Mouse (Mus musculus) frontal cortex, postnatal 14 days (tissue): ENCODE measurements at regions not wholly inside any gene's neighbourhood (a gene's known extent, or its start where the extent isn't known, plus 50 kb on each side); places are given as distances from the start of the nearest gene placed in this dataset.

Experiments used
- DNase-seq, 2 experiments: peaks; one replicate each; pipeline ENCODE4 v3.0.0; 2022; ENCODE audit warnings: low spot score in 2 of 2

DNA sequence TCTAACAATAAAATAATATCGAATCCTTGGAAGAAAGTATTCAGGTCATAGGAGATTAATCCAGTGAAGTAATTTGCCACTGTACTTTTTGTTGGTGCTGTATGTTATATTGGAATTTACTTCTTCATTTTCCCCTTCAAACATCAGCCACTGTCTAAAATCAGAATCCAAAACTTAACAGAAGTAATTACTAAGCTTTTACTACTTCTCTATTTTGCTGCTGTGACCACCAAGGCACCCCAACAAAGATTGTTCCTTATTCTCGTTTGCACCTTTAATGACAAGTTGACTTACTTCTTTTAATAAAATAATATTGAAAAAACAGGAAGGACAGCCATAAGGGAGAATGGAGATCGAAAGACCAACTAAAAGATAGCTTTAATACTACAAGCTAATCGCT lies 1130.1 kb upstream of the Cited2 start:
- no peak for DNase-seq

DNA sequence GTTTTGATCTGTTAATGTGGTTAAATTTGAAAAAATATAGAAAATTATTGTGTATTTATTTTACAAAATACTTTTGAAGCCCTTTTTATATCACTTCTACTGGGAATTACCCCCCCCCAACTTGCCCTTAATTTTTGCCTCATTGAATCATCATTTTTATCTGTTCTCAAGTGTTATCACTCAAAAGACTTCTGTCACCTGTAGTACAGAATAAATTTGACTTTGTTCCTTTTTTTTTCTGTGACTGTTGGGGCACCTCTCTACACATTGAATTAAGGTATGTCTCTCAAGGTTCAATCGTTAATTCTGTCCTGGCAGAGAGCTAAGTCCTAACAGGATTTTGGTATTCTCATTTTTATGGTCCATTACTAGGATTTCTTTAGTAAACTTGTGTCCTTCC lies 1123.0 kb upstream of the Cited2 start:
- no peak for DNase-seq

DNA sequence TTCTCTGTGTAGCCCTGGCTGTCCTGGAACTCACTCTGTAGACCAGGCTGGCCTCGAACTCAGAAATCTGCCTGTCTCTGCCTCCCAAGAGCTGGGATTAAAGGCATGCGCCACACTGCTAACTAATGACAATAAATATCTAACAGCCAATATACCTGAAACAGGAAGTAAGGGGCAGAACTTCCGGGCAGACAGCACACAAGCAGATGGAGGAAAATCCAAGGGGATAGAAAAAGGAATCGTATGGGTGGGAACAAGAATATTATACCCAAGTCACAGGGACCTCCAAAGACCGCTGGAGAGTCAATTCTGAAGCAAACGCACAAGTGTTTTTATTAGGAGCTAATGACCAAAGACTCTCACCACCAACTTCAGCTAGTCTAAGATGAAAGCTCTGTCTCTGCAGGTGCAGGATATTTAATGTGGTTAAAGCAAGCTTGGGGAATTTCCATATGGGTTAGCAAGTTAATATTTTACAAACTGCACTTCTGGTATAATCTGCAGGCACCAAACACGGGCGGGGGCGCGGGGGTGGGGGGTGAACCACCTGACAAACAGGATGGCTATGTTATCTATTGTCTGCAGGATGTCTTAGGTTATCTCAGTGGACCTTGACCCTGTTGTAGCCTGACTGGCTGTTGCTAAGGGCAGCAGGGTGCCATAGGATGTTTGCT lies 1122.3 kb upstream of the Cited2 start:
- no peak for DNase-seq

DNA sequence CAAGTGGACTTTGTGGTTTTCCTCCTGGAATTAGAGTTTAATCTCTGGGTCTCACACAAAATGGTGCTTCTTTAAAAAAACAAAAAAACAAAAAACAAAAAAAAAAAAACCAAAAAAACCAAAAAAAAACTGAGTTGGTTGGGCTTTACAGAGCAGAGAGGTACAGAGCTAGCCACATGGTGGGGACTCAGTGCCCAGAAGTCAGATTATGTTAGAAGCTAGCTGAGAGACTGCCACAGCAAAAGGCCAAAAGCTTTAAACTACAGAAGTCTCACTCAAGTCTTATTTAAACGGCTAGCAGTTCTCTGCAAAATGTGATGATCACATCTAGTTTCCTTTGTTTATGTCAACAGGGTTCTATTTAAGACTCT lies 1121.8 kb upstream of the Cited2 start:
- no peak for DNase-seq

DNA sequence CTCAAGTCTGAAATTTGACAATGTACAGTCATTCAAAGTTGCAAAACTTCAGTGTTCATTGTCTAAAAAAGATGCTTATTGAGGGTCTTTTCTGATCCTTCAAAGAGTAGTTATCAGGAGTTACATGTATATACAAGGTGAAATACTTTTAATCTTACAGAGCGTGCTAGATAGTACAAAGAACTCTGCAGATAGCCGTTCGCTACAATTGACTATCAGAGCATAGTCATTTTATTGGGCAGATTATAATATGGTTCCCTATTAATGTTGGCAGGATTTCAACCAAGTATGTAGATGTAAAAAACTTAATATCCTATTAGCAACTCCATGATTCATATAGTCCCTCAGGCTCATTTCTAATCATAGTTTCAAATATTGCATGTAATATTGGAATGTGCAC lies 1114.7 kb upstream of the Cited2 start:
- no peak for DNase-seq

DNA sequence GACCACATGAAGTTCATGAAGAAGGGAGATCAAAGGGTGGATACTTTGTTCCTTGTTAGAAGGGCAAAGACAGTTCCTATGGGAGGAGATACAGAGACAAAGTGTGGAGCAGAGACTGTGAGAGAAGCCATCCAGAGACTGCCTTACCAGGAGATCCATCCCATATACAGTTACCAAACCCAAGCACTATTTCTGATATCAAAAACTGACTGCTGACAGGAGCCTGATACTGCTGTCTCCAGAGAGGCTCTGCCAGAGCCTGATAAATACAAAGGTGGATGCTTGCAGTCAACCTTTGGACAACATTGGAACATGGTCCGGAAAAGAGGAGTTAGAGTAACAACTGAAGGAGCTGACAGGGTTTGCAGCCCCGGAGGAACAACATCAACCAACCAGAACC lies 1104.3 kb upstream of the Cited2 start:
- no peak for DNase-seq

DNA sequence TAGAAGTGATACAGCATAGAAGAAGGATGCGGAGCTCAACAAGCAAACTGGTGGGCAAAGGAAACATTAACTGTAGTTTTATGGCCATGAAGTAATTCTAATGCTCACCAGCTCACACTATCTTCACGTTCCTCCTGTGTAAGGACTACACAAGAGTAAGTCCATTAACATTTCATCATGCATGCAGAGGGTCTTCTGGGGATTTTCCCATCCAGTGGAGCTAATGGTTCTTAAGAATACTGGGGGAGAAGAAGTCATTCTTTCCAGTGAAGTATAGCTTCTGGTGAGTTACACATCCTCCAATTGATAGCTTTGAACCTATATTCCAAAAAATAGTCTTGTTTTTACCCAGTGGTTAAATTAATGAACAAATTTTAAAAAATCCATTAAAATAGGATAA lies 1103.4 kb upstream of the Cited2 start:
- DNase-seq: no peak

DNA sequence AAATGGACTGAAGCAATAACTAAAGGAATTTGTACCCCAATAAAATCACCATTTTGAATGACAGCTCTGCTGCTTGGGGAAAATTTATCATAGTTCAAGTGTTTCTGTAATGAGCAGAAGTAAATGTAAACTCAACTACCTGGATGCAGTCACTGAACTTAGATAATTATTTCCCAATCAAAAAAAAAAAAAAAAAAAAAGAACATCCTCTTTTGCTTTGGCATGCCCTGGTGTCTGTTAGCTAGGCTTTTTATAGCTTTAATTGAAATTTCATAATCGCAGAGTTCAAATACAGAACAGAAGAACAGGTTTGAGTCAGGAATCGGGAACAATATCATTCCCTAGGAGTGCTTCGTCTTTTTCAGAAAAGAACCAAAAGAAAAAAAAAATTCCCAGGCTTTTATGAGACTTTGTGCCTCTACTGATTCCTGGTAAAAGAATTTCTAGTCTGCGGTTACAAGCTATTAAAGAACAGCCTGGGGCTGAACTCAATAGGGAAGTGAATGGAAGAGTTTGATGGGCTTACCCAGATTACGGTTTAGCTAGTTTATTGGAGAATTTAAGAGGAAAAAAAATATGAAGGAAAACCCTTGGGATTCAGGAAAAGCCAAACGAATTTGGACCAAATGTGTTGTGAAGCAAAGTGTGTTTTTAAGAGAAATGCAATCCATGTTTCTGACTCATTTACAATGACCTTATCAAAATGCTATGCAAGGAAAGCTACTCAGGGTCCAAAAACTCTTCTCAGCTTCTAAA lies 1102.0 kb upstream of the Cited2 start:
- DNase-seq: no peak

DNA sequence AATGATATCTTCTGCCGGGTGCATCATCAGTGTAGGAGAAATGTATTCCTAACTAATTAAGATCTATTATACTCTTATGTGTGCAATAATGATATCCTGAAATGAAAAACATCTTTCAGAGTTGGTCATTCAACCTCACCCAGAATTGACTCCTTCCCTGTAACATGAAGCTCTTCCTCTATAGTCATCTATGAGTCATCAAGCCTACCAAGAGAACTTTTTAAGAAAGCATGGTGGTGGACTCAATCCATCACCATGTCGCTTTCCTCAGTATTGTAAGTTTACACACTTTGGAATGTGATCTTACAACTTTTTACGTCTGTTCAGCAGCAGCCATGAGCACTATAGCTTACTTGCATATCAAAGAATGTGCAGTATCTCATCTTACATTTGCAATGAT lies 1100.2 kb upstream of the Cited2 start:
- DNase-seq: no peak

DNA sequence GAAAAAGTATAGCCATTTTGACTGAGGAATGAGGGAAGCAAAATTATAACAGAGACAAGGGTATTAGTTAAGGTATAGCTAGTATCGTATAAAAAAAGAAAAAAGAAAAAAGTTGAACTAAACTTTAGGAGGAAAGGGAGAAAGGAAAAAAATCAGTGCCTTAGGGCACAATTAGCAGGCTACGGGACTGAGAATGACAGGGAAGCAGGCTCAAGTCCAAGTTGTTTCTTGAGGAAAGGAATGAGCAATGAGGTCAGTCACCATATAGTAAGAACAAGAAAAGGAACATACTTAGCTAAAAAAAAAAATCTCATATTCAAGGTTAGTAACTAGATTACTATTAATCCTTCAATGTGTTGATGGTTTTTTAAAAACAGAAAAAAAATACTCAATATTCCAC lies 1089.8 kb upstream of the Cited2 start:
- DNase-seq: no peak

DNA sequence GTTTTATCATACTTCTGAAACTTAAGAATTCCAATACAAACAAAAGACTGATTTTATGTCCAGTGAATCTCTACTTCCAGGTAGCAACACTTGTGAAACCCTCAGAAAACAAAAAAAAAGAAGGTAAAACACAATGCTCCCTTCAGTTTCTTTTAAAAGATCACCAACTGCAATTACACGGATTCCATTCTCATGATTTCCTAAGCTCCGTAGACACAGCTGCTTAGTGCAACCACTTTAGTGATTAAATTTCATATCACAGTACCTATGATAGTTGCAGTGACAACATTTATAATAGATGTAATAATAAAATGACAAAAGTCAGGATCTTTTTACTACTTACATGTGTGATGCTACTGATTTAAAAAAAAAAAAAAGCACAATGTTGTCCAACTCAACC lies 1087.6 kb upstream of the Cited2 start:
- no peak for DNase-seq

DNA sequence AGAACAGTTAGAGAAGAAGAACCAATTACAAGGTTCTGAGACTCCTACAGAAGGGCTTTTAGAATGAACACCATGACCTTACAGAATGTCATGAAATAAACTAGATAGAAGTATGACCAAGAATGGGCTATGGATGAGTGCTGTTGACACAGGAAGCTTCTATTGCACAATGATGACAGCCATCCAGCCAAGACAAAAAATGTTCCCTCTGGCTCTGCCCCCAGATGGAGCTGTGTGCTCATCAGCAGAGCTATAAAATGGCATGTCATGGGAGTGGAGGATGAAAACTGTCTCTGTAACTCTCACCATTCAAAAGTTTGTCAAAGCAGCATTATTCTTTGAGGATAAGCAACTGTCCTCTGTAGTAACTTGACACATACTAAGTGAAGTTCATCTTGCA lies 1086.0 kb upstream of the Cited2 start:
- no peak for DNase-seq

DNA sequence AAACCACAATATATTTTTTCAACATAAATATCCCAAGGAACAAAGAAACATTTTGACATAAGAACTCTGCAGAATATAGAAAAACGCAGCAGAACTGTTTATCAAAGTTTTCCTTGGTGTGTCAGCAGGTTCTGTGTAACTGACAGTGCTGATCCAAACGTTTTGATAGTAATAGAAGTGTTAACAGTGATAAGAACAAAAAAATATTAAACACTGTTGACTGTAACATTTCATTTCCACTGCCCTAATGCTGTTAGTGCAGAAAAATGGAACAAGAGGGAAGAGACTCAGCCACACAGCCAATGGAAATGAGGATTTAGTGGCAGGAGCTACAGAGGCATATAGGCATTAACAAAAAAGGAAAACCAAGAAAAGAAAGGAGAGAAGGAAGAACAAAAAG lies 1084.9 kb upstream of the Cited2 start:
- DNase-seq: no peak

DNA sequence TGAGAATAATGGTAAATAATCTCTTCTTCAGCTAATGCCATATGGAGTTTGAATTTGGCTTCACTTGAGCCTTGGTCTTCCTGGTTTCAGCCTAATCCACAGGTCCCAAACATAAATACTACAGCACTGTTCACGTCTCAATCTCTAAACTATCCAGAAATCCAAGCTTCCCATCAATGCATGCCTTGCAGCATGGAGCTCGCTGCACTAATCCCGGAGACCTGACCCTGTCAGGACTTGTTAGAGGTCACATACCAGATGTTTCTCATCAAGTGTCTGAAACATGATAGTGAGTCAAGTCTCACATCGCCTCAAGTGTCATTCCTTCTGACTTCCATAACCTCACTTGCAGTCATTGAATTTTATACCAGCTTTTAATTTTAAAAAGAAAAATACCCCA lies 1082.9 kb upstream of the Cited2 start:
- DNase-seq: no peak

DNA sequence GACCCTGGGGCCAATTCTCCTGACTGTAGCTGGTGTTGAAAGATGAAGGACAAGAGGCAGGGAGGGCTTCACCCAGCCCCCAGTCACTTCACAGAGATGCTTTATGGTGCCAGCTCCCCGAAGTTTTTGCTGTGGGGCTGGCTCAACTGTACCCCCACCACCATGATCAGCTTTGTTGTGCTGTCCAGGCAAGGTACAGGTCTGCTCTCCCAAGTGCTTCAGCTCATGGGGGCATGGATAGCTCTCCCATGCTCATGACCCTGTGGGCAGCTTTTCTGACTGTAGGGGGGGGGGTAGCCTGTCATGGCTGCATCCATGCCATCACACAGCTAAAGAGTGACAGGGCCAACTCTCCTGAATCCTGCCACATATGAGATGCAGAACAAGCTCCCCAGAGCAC lies 1072.9 kb upstream of the Cited2 start:
- no peak for DNase-seq

DNA sequence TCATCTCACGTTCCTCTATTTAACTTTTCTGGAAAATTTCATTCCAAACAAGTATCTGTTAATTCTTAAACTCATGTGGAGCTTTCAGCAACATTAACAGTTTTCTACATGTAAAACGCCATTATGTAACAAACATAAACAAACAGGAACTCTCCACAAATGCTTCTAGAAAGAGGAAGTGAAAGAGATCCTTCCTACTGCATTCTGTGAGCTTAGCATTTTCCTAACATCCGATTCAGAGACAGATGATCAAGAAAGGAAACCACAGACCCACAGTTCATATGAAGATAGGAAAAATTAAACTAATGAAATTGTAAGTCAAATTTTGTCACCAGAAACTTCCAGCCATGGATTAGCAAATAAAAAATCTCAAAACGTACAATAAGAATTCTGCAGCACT lies 1070.6 kb upstream of the Cited2 start:
- DNase-seq: no peak

DNA sequence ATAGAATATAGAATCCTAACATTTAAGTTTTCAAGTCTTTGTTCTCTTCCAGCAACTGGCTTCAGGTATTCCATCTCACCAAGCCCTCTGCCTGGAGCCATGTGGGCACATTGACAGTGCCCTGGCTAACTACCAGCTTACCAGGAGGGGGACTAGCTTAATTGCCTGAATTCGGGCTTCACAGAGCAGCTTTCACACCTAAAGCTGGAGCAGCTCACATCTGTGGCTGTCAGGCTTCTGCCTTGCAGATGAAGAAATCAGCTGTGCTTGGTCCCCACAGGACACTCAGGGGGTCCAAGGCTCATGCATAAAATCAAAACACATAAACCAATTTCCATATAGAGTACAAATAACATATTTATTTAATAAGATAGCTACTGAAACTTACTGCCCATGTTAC lies 1058.5 kb upstream of the Cited2 start:
- DNase-seq: no peak

DNA sequence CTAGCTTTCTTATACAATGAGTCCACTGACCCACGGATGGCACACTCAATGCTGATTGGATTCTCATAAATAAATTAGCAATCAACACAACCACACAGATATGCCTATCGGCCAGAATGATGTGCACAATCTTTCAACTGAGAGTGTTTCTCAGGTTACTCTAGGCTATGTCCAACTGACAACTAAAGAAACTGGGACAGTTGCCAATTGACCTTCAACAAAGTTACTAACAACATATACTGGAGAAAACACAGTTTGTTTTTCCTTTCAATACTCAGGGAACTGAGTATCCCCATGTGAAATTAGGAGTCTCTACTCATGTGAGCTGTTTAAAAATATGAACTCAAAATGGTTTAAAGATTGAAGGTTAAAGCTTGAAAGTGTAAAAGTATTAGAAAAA lies 1052.7 kb upstream of the Cited2 start:
- no peak for DNase-seq

DNA sequence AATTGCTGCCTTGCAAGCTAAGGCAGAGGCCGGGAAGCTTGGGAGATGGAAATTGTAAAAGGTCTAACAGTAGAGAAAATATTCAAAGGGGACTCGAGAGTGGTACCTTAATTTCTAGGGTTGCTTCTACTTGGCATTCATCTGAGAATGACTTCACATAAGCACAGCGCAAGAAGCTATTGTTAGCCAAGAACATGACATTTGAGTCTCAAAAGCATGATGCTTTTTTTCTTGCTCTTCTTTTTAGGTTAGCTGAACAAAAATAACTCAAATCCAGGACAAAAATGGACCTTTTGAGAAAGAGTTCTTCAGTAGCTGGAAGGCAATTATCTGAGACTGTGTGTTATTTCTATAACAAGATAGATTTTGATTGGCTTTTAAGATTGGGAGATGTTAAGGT lies 1042.0 kb upstream of the Cited2 start:
- DNase-seq: no peak

DNA sequence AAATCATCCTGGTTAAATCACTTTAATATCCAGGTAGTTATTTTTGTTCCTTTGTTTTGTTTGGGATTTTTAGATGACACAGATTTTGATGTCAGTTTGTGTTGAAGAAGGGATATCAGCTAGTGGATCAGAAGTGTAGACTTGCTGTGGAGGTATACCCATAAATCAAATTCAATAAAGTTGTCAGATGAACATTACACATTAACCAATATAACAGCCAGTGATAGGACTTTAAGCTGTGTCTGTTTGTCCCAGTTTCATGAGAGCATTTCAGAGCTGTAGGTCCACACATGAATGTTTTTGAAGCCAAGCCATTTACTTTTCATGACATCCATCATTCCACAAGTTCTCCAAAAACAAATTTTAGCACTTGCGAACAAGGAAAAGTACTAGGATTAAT lies 1037.7 kb upstream of the Cited2 start:
- DNase-seq: no peak

DNA sequence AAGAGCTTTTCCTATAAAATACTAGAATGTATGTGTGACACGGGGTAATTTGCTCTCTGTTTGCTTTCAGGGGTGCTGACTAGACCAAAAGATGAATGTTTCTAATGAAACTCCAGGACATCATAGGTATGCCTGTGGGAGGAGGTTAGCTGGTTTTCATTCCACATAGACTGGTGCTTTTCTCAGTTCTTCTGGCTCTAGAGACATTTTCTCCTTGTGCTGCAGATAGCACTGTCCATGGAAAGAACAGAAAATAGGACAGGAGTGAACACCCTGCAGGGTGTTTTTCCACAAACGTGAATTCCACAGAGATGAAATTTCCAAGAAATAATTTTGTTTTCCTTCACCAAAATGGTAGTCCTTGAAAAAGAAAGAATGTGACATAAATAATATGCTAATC lies 1016.0 kb upstream of the Cited2 start:
- DNase-seq: no peak

DNA sequence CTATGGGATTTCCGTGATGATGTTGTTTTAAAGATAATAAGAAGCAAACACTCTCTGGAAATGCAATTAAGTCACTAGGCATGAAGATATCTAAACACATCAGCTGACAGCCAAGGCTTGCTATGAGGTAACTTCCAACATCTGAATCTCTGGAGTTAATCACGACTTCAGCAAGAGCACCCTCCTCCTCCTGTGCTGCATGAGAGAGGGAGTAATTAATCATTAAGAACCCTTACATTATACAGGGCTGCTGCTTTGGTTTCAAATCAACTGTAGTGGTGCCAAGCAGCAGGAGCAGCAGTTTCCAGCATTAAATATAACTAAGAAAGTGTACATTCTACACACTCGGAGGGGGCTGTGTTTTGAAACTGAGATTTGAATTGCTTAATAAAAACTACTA lies 1009.9 kb upstream of the Cited2 start:
- no peak for DNase-seq

DNA sequence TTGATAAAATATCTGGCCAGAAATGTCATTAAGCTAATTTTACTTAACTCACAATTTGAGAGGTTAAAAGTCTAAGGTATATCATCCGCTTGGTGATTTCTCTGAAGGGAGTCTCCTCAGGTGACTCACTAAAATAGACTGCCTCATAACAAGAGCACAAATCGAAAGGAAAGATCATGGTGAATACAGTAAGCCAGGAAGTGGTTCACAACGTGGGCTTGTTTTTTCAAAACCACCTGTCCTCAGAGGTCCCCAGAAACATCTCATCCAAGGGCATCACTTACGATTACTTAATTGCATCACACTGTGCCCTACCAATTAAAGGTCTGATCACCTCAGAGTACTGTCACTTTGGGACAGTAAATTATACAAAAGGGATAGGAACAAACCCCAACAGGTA lies 1009.0 kb upstream of the Cited2 start:
- DNase-seq: no peak

DNA sequence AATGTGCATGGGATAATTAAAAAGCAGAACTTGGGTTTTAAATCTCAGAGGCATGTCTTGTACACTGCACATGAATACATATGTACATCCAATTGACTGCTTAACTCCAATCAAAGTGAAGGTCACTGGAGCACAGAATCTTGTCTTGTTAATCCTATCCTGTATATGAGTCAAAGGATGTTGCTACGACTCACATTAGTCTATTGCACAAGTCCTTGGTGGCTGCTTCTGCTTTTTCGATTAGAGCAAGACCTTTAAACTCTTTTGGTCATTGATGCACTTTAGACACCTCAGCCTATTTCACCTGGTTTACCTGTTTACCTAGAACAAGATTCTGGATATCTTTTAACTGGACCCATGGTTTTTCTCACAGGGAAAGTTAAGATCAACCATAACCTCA lies 1008.5 kb upstream of the Cited2 start:
- no peak for DNase-seq
